Mouse (Mus musculus) megakaryocyte, adult 5-6 weeks (primary cell): ENCODE measurements at regions not wholly inside any gene's neighbourhood (a gene's known extent, or its start where the extent isn't known, plus 50 kb on each side); places are given as distances from the start of the nearest gene placed in this dataset.
"Not testable (repeated sequence)": the region's sequence is repeated elsewhere in the genome, so short reads cannot be mapped to it uniquely, and the experiment has no call there.

Source experiments
- ATAC-seq: 2 replicates; pipeline ENCODE4 v1.8.0; 2016; ENCODE audit warnings: mild to moderate bottlenecking, inconsistent platforms; ENCODE audit not compliant: poor library complexity, severe bottlenecking

DNA sequence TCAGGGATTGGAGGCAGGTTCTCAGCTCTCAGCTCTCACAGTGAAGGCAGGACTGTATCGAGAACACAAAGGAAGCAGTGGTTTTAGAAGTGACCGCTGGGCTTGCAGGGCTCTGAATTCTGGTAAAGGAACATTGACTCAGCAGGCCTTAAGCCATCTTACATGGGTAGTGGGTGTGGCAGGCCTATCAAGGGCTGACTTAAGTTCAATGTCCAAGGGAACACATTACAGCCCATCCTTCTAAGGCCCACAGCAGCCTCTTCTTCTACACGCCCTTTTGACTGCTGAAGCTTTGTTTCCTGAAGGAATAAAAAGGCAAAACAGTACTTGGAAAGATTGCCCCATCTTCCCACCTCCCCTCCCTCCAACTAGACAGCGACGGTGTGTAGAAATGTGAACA is 137.6 kb downstream of the Tnfsf18 start:
- ATAC-seq: no peak

DNA sequence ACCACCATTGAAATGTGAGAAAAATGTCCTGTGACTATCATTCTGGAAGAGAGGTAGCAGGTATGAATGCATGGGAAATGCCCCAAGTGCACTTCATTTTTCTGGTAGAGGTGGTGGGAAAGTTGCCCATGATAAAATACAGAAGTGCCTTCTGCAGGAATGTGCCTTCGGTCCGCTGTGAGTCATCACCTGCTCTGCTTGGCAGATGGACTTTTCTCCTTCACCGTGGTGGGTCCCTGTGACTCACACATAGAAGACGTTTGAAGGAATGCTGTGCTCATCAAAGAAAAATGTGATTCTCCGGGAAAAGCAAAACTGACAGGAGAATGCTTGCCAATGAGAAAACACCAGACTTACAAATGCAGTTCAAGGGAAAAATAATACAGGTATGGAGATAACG is 126.8 kb downstream of the Tnfsf18 start:
- no peak for ATAC-seq

DNA sequence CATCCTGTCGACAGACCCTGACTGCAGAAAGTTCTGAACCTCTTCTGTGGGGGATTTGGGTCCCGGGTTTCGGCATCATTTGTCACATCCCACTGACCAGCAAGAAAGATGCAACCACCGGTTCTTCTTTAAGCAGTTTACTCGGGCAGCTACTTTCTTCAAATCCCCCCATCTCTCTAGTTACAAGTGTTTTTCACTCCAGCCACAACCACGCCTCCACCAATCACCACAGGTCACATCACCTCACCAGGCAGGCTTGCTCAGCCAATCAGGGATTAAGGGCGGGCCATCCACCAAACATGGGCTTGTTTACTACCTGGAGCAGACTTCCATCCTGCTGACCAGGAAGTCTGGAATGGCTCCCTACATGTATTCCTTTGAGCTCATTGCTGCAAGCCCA is 119.6 kb downstream of the Tnfsf18 start:
- not testable (repeated sequence) for ATAC-seq

DNA sequence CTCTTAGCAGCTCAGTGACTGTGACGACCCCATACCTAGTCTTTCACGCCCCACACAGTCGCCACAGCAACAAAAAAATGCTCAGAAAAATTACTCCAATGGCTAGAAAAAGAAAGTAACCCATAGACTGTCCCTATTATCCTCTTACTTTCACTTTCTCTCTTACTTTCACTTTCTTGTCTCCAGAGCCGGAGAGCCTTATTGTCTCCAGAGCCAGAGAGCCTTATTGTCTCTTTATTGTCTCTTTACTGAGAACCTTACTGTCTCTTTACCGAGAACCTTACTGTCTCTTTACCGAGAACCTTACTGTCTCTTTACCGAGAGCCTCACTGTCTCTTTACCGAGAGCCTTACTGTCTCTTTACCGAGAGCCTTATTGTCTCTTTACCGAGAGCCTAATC is 119.2 kb downstream of the Tnfsf18 start:
- not testable (repeated sequence) for ATAC-seq

DNA sequence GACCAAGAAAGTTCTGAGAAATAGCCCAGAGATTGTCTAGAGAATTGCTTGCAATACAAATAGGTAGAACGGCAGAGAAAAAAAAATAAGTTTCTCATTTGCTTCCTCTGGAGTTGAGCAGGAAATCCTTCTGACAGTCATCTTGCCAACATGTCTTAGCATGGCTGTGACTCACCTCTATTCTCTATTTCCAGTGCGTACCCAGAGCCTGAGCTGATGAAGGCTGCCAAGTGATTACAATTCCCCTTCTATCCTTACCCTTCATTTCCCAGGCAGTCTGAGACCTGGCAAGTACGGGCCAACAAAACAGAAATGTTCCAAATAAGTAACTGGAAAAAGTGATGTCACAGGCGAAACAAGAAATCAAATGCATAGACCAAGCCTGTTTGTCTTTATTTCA is 113.0 kb downstream of the Tnfsf18 start:
- no peak for ATAC-seq

DNA sequence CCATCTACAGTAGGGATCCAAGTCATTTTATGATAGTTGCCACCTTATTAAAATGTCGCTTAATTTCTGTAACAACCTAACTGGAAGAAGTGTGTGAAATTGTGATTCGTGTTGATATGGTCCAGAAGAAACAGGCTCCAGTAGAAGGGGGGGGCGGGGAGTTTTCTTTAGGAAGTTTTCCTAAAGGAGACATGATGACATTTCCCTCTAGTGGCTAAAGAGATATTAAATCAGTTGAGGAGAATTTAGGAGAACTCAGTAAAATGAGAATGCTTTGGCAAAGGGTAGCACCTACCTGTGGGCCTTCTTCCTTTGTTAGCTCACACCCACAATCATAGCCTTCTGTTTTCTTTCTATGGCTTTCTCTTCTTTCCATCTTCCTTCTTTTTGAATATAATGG is 107.7 kb downstream of the Tnfsf18 start:
- no peak for ATAC-seq

DNA sequence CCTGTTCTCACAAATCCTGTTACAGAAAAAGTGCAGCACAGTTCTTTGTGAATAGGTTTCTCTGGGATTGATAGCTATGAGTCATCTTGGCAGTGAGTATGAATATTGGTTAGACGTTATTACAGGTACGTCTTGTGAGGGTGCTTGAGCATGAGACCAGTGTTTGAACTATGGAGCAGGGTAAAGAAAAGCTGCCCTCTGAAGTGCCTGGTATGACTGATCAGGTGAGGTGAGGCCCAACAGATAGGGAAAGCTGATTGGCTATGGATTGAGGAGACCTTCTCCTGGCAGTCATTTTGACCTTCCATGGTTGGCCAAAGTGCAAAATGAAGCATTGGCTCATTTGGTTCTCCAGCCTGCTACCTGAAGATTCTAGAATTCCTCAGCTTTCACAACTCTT is 106.7 kb downstream of the Tnfsf18 start:
- ATAC-seq: no peak

DNA sequence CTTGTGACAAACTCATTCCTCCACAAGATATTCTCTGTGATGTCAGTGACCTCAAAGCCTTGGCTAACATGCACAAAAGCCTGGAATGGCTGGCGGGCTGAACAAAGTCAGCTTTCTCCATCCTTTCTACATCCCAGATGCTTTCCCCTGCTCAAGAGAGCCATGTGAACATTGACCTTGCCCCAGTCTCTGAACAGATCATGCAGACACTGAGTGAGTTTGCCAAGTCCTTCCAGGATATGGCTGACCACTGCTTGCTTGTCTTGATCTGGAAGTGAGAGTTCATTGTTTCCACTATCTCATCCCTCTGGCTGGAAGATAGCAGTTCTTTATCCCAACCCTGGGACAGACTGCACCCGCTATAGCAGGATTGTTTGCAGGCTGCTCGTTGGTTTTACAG is 103.7 kb downstream of the Tnfsf18 start:
- ATAC-seq: no peak

DNA sequence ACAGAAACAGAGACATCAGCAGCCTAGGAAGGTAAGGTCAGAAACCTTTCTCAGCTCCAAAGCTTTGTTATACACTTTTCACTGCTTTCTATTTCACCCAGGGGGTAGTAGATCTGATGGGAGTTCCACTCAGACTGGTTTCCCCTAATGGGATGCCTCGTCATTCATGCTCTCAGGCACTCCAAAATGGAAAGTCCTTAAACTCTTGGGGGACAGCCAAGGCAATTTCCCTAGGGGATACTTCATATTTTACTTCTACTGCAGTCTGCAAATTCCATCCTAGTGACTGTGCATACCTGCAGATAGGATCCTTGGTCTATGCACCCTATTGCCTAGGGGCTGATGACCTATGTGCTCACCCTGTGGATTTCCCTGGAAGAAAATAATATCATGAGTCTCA is 82.1 kb downstream of the Tnfsf18 start:
- ATAC-seq: no peak

DNA sequence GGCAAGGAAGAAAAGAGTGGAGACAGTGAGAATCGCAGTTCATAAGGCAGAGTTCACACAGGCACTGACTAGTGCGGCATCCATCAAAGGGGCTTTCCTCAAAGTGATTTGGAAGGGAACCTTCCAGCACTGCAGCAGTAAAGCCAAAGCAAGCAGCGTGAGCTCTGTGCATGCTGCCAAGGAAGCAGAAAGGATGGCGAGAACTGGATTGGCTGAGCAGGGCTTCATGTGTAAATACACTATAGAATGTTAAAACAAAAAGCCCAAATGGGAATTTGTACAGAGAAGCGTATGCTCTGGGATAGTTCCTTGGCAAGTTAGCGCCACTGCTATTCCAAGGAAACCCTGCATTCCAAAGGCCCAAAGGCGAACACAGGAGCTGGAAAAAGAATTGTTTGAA is 81.5 kb downstream of the Tnfsf18 start:
- no peak for ATAC-seq

DNA sequence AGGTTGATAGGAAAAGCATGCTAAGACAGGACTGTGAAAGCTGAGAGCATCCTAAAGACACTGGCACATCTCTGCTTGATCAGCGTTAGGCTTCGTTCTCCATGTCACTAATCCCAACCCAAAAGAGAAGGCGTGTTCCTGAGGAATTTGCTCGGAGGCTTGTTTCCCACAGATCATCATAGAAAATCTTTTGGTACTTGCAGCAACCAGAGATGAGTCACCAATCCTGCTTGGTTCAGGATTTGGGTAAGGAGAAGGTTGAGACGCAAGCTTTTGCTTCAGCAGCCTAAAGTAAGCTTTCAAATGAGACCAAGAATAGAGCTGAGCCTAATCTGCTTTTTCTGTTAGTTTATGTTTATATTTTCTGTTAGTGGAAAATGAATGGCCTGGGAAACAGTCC is 80.7 kb downstream of the Tnfsf18 start:
- ATAC-seq: no peak

DNA sequence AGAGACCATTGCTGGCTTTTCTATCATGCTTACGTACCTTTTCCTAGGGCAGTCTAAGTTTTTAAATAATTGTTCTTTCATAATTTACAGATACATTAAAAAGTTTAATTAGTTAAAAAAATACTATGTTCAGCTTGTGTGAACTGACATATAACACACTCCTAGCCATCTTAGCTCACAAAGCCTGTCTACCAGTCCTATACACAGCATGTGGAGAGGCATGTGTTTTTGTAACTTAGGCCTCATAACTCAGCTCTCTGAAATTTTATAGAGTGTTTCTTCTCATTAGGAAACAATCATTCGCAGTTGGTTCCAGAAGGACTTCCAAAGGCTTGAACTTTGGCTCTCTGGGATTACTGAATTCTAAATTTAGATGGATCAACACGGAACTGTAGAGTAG is 76.3 kb downstream of the Tnfsf18 start:
- no peak for ATAC-seq

DNA sequence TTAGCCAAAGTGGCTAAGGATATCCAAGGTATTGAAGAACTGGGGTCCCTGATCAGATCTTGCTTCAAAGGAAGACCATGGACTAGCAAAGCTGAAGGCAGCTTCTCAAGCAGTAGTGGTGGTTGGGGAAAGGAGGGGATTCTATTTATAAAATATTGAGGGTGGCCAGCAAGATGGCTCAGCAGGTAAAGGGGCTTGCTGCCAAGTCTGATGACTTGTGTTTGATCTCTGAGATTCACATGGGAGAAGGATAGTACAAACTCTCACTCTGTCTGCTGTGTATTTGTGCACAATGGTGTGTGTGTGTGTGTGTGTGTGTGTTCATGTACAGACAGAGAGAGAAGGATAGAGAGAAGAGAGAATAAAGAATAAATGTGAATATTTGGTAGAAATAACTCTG is 73.4 kb downstream of the Tnfsf18 start:
- ATAC-seq: no peak

DNA sequence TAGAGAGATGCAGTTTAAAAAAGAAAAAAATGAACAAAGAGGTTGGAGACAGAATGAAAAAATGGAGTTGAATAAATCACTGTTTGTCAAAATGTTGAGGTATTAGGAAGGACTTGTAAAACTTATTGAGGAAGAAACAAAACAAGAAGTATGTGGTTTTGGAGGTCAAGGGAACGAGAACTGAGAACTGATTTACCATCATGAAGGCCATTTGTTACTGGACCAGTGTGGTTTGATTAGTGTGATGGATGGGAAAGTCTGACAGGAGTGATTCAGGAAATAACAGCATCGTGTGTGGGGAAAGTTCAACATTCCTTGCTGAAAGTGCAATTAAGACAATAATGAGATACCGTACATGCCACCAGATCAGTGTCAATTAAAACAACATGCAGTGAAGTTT is 65.9 kb downstream of the Tnfsf18 start:
- peak; percentile 86 for ATAC-seq
